Mouse (Mus musculus) naive thymus-derived CD4-positive, alpha-beta T cell, adult 2 months (primary cell): Measurements from ENCODE around the gene Psmc3ip.
A peak's percentile ranks its signal among the peaks of the same experiment; 100 is the strongest.

ENCODE experiments used
- DNase-seq: peaks from one replicate; pipeline ENCODE4 v3.0.0-alpha.2; 2011; ENCODE audit warnings: low read depth

The Psmc3ip gene

GRCm38 (mm10) chr11:101052751-101053473 lies 42.3 kb downstream of the Psmc3ip start:
- DNase-seq = no peak

- DNase-seq = no peak
Observed at GRCm38 (mm10) chr11:101051617-101052016, 43.6 kb downstream of the Psmc3ip start.

- no peak for DNase-seq
Observed at GRCm38 (mm10) chr11:101051051-101051493, 44.2 kb downstream of the Psmc3ip start.

GRCm38 (mm10) chr11:101050359-101050758 lies 44.9 kb downstream of the Psmc3ip start:
- DNase-seq = no peak

GRCm38 (mm10) chr11:101047502-101047901 lies 47.7 kb downstream of the Psmc3ip start:
- no peak for DNase-seq

GRCm38 (mm10) chr11:101046440-101046839 lies 48.8 kb downstream of the Psmc3ip start:
- peak; percentile 60 for DNase-seq

GRCm38 (mm10) chr11:101045826-101046225 lies 49.4 kb downstream of the Psmc3ip start:
- DNase-seq = no peak
